Mouse (Mus musculus) forebrain, embryonic 15.5 days (tissue): ENCODE measurements at regions not wholly inside any gene's neighbourhood (a gene's known extent, or its start where the extent isn't known, plus 50 kb on each side); places are given as distances from the start of the nearest gene placed in this dataset.
A peak's percentile ranks its signal among the peaks of the same experiment; 100 is the strongest.

Source experiments
- ATAC-seq: fragments of 200-750 bp; cut with Nextera tagmentation; replicated peaks from 2 replicates; pipeline ENCODE4 v1.8.0; 2017; ENCODE audit warnings: mild to moderate bottlenecking, moderate TSS enrichment, moderate library complexity
- H3K27ac ChIP-seq: fragments of 300-500 bp; sonication (generic); replicated peaks from 2 replicates; pipeline ENCODE4 v1.5.1; 2015; ENCODE audit warnings: mild to moderate bottlenecking, inconsistent platforms
- H3K27me3 ChIP-seq: fragments of 300-500 bp; sonication (generic); 2 replicates; pipeline ENCODE4 v1.6.1; 2015; ENCODE audit warnings: inconsistent platforms
- H3K36me3 ChIP-seq: fragments of 300-500 bp; sonication (generic); 2 replicates; pipeline ENCODE4 v1.6.1; 2015; ENCODE audit warnings: mild to moderate bottlenecking, inconsistent platforms
- H3K4me1 ChIP-seq: fragments of 300-500 bp; sonication (generic); 2 replicates; pipeline ENCODE4 v1.6.1; 2015; ENCODE audit warnings: inconsistent platforms
- H3K4me2 ChIP-seq: fragments of 300-500 bp; sonication (generic); replicated peaks from 2 replicates; pipeline ENCODE4 v1.6.1; 2015; ENCODE audit warnings: mild to moderate bottlenecking, inconsistent platforms
- H3K4me3 ChIP-seq: fragments of 300-500 bp; sonication (generic); 2 replicates; pipeline ENCODE4 v1.5.1; 2015; ENCODE audit warnings: mild to moderate bottlenecking, inconsistent platforms
- H3K9ac ChIP-seq: fragments of 300-500 bp; sonication (generic); replicated peaks from 2 replicates; pipeline ENCODE4 v1.6.1; 2015; ENCODE audit warnings: mild to moderate bottlenecking, inconsistent platforms
- H3K9me3 ChIP-seq: fragments of 300-500 bp; sonication (generic); 2 replicates; pipeline ENCODE4 v1.6.1; 2016; ENCODE audit warnings: inconsistent platforms
- WGBS: fragments of 180-500 bp; shearing (Covaris S2); methylation state at CpG from one replicate; pipeline ENCODE4 v1.1.7; 2015; ENCODE audit warnings: mixed read lengths; 5-methylcytosine and 5-hydroxymethylcytosine counted together

DNA sequence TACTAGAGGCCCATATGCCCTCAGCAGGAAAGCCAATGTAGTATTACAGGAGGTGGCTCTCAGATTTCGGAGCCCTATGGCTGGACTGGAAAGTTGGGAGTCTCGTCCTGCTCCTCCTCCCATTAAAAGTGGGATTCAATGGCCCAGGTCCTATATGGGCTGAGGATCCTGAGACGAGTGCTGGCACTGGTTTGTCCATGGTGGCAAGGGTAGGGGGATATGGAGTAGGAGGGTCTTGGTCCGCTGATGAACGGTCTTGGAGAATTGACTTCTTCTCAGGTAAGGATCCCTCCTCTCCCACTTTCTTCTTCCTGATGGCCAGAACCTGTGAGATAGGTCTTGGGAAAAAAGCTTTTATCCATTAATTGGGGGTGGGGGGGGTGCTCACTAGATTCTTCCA, 522.2 kb upstream of the Slc5a7 start:
- H3K4me1 ChIP-seq: no peaks in the 10 kb centered on the region
- H3K27ac ChIP-seq: no peak overlapping the region
- no peak for ATAC-seq
- 88% methylated on average over 5 of the region's 5 CpGs for WGBS
- H3K9ac ChIP-seq: no peak overlapping the region
- no peaks in the 10 kb centered on the region for H3K36me3 ChIP-seq
- no peak overlapping the region for H3K4me2 ChIP-seq
- no peak overlapping the region for H3K4me3 ChIP-seq
- H3K27me3 ChIP-seq: no peaks in the 10 kb centered on the region
- H3K9me3 ChIP-seq: no peaks in the 10 kb centered on the region

DNA sequence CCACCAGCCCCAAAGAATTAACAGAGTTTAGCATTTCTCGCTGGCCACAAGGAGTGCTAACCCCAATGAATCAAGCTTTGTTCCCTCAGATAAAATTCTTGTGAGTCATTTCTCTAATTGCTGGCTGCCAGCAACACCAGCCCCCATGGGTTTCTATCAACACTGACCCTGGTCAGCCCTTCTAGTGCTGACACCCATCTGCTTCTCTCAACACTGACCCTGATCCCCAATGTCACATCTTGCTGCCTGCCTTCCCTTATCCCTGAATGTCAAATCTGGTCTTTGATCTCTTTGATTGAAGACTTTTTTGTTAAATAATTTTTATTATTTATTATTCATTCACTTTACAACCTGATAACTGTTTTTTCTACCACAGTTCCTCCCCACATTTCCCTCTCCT, 554.8 kb upstream of the Slc5a7 start:
- Histone ChIP-seq H3K36me3 (no peaks in the 10 kb centered on the region), H3K9ac (no peak overlapping the region), H3K9me3 (no peaks in the 10 kb centered on the region), H3K4me2 (no peak overlapping the region), H3K4me1 (no peaks in the 10 kb centered on the region), H3K4me3 (no peak overlapping the region), H3K27ac (no peak overlapping the region), H3K27me3 (no peaks in the 10 kb centered on the region)
- ATAC-seq: no peak
- 54% methylated on average over 1 of the region's 1 CpGs for WGBS

DNA sequence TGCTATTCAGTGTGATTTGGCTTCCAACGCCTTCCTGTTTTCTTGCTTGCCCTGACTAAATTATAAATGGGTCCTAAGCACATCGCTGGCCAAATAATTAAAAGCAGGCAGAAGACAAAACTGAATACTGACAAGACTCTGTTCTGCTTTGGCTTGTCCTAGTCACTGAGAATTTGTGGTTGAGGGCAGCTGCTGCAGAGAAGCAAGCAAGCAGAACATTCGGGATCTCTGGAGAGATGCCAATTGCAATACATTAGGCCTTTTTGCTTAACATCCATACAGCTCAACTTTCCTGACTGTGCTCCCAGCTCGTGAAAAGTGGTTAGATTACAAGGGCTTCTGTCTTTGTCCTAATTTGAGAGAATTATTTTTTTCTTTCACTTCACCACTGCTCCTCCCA, 549.0 kb upstream of the St6gal2 start:
- Histone ChIP-seq H3K4me3 (no peak overlapping the region), H3K36me3 (no peaks in the 10 kb centered on the region), H3K27me3 (no peaks in the 10 kb centered on the region), H3K4me1 (no peaks in the 10 kb centered on the region), H3K9me3 (no peaks in the 10 kb centered on the region), H3K4me2 (no peak overlapping the region), H3K9ac (no peak overlapping the region), H3K27ac (no peak overlapping the region)
- WGBS: 35% methylated on average over 4 of the region's 4 CpGs
- ATAC-seq: 0 out of 2 replicates have a peak, but pooled peaks have one; percentile 35

GRCm38 (mm10) chr17:54929181-54929715, 515.9 kb upstream of the St6gal2 start:
- WGBS: 72% methylated on average over 3 of the region's 3 CpGs
- Histone ChIP-seq H3K9me3 (no peaks in the 10 kb centered on the region), H3K4me2 (no peak overlapping the region), H3K4me1 (no peaks in the 10 kb centered on the region), H3K27ac (no peak overlapping the region), H3K27me3 (no peaks in the 10 kb centered on the region), H3K4me3 (no peak overlapping the region), H3K36me3 (no peaks in the 10 kb centered on the region), H3K9ac (no peak overlapping the region)
- ATAC-seq: no peak

DNA sequence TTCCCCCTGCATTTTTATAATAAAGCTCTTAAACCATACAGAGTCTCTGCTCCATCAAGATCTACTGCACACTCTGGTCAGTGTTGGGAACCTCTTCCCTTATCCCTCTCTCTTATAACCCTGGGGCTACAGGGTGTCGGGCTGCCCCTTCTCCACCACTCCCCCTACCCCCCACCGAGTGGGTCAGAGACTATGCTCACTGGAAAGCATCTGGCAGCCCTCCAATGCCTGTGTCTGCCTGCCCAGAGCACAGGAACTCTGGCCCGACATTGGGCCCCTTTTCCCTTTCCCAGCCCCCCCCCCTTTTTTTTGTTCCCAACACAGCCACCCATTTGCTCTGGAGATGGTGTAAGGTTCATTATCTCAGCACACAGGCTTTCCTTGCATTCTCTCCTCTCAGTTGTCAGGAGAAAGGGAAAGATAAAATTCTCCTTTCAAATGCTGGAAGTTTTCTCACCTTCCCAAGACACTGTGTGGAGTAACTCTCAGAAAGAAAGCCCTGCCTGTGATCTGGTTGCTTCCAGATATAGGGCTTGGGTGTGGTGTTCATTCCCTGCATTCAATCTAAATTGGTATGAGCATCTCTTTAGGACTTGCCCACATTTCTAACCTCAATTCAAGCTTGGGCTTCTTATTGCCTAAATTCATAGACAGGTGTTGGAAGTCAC, 501.7 kb upstream of the St6gal2 start:
- WGBS: 43% methylated on average over 3 of the region's 3 CpGs
- no peak overlapping the region for H3K27ac ChIP-seq

GRCm38 (mm10) chr17:54944288-54944931, 500.8 kb upstream of the St6gal2 start:
- H3K9me3 ChIP-seq: no peaks in the 10 kb centered on the region
- no peak overlapping the region for H3K27ac ChIP-seq
- H3K4me3 ChIP-seq: no peak overlapping the region
- no peak for ATAC-seq
- H3K27me3 ChIP-seq: no peaks in the 10 kb centered on the region
- WGBS: 64% methylated on average over 6 of the region's 6 CpGs
- H3K9ac ChIP-seq: no peak overlapping the region
- no peak overlapping the region for H3K4me2 ChIP-seq
- no peaks in the 10 kb centered on the region for H3K4me1 ChIP-seq
- H3K36me3 ChIP-seq: no peaks in the 10 kb centered on the region

More for the DNA sequence above, 501.7 kb upstream of the St6gal2 start:
- no peak for ATAC-seq
- Histone ChIP-seq H3K4me1 (no peaks in the 10 kb centered on the region), H3K4me2 (no peak overlapping the region), H3K36me3 (no peaks in the 10 kb centered on the region), H3K9ac (no peak overlapping the region), H3K27me3 (no peaks in the 10 kb centered on the region), H3K4me3 (no peak overlapping the region), H3K9me3 (no peaks in the 10 kb centered on the region)
